In the genomic region with DNA sequence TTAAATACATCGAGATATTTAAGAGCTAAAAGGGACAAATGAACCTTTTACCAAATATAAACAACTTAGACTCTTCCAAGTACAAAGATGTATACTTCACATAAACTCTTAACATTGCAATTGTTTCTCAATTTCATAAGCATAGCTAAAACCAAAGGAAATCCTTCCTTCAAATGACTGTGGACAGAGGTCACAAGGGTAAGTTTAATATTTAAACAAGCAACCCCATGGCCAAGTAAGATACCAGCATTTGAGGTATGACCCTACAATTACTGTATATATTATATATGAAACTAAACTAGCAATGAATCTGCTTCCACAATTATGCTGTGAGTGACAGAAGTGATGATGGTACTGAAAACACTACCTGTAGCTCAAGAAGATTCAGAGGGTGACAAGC, we compare ENCODE assay signal across 39 mouse cellular contexts. TPM values are rescaled to one million over a fixed set of nuclear protein-coding genes. Genes with fewer than 3 reads are reported as not detected.
"Had no signal": no experiment of that assay in that cellular context is flagged by ENCODE, and none has a peak within 500 bp of the region (broad histone marks: within the 10 kb centered on the region; RNA-seq: fewer than 3 reads in every experiment).

No protein-coding gene starts in this region.

- H3K9me3 ChIP-seq: limb, embryonic 10.5 days; limb, embryonic 12.5 days; limb, embryonic 13.5 days; limb, embryonic 15.5 days; liver, embryonic 12.5 days; liver, embryonic 13.5 days; liver, embryonic 15.5 days; lung, embryonic 15.5 days; megakaryocyte, embryonic 14.5 days; midbrain, embryonic 10.5 days; midbrain, embryonic 12.5 days; midbrain, embryonic 13.5 days; midbrain, embryonic 15.5 days; neural tube, embryonic 12.5 days had no signal

- H3K4me3 ChIP-seq: limb, embryonic 10.5 days; limb, embryonic 12.5 days; limb, embryonic 13.5 days; limb, embryonic 15.5 days; liver, embryonic 12.5 days; liver, embryonic 13.5 days; liver, embryonic 15.5 days; lung, embryonic 15.5 days; megakaryocyte, embryonic 14.5 days; midbrain, embryonic 10.5 days; midbrain, embryonic 12.5 days; midbrain, embryonic 13.5 days; midbrain, embryonic 15.5 days; myocyte; neural tube, embryonic 12.5 days had no signal

- H3K4me2 ChIP-seq: limb, embryonic 12.5 days; limb, embryonic 13.5 days; limb, embryonic 15.5 days; liver, embryonic 11.5 days; liver, embryonic 12.5 days; liver, embryonic 13.5 days; liver, embryonic 15.5 days; lung, embryonic 14.5 days; lung, embryonic 15.5 days; midbrain, embryonic 11.5 days; midbrain, embryonic 12.5 days; midbrain, embryonic 13.5 days; midbrain, embryonic 15.5 days; neural tube, embryonic 12.5 days had no signal

- H3K27ac ChIP-seq: limb, embryonic 10.5 days; limb, embryonic 12.5 days; limb, embryonic 13.5 days; limb, embryonic 15.5 days; liver, embryonic 12.5 days; liver, embryonic 13.5 days; liver, embryonic 14.5 days; liver, embryonic 15.5 days; lung, embryonic 15.5 days; macrophage; midbrain, embryonic 10.5 days; midbrain, embryonic 12.5 days; midbrain, embryonic 13.5 days; midbrain, embryonic 15.5 days; neural tube, embryonic 12.5 days had no signal

- H3K9ac ChIP-seq: limb, embryonic 12.5 days; limb, embryonic 13.5 days; limb, embryonic 15.5 days; liver, embryonic 12.5 days; liver, embryonic 13.5 days; liver, embryonic 14.5 days; liver, embryonic 15.5 days; lung, embryonic 14.5 days; lung, embryonic 15.5 days; midbrain, embryonic 12.5 days; midbrain, embryonic 13.5 days; midbrain, embryonic 15.5 days; neural tube, embryonic 12.5 days had no signal

- ATAC-seq: liver, embryonic 12.5 days; lung, postnatal 0 days; midbrain, embryonic 13.5 days; midbrain, embryonic 15.5 days; midbrain, embryonic 16.5 days had no signal

- DNase-seq: left cerebral cortex, postnatal 4 days; liver; liver, embryonic 13.5 days; lung, adult 18-20 months; lung, adult 2 months; lung, embryonic 14.5 days; lung, postnatal 10 days; lung, postnatal 14 days; lung, postnatal 36 days; lung, postnatal 4 days; midbrain, embryonic 14.5 days had no signal

- H3K27me3 ChIP-seq: limb, embryonic 12.5 days; limb, embryonic 13.5 days; limb, embryonic 15.5 days; liver, embryonic 12.5 days; liver, embryonic 13.5 days; liver, embryonic 15.5 days; lung, embryonic 15.5 days; megakaryocyte, embryonic 14.5 days; midbrain, embryonic 12.5 days; midbrain, embryonic 13.5 days; midbrain, embryonic 15.5 days; neural tube, embryonic 12.5 days had no signal

RNA-seq across cellular contexts. Expression of a gene that starts 43.8 kb away (rescaled TPM):
- total RNA-seq: left cerebral cortex, adult 8-10 months; left cerebral cortex, postnatal 10 days; left cerebral cortex, postnatal 14 days; left cerebral cortex, postnatal 25 days; left cerebral cortex, postnatal 36 days; megakaryocyte progenitor cell, adult 5-6 weeks; megakaryocyte-erythroid progenitor cell, adult 5-6 weeks; midbrain, postnatal 0 days had no signal
- polyA plus RNA-seq: lung, adult 2 months had no signal
